Comparison of ENCODE assay signal across 22 mouse cellular contexts in the genomic region with DNA sequence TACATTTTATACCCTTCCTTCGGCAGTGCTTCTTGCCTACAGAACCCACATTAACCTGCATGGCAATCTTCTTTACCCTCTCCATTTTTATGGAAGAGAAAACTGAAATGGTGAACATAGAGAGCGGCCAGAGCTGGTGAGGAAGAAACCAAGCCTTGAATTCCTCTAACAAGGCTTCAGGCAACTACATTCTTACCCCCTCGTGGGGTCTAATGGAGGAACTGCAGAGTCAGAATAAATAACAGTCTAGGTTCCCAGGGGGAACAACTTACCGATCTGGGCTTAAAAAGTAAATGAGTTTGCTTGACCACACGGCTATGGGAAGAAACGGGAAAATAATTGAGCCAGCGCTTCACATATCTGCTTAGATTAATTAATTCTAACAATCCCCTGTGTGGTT.
DNase-seq lines count a peak whose midpoint lies in the region; ATAC-seq and TF ChIP-seq lines count a peak whose summit lies in the region.
"Had no signal": no experiment of that assay in that cellular context is flagged by ENCODE, and none has a peak within 500 bp of the region (broad histone marks: within the 10 kb centered on the region; RNA-seq: fewer than 3 reads in every experiment).

No protein-coding gene starts in this region.

- peak in 1 of 2 experiments; percentile 0 for DNase-seq in left cerebral cortex, adult 2 months (ENCODE audit: extremely low spot score in 1 of 2, low spot score in 2 of 2)
- DNase-seq in left cerebral cortex, postnatal 36 days (ENCODE audit: low spot score in 2 of 2): no peak
- DNase-seq in thymus, postnatal 14 days: peak; percentile 17
- no peak for DNase-seq in thymus, postnatal 25 days
- DNase-seq in stomach, postnatal 0 days (ENCODE audit: low spot score): no peak
- DNase-seq in T-cell, adult 2 months (ENCODE audit: low spot score): no peak
- no peak for DNase-seq in right cerebral cortex, adult 18-20 months
- DNase-seq: cerebellum, postnatal 14 days; gastrocnemius, postnatal 36 days; kidney, adult 18-20 months; kidney, postnatal 36 days; left cerebral cortex, postnatal 4 days; right cerebral cortex, postnatal 25 days; thymus, postnatal 36 days had no signal

- TF ChIP-seq CTCF in left cerebral cortex, adult 2 months (IDR thresholded peaks at IDR 0.05): no peak; the same call in 1 of the 2 replicates
- peak; percentile 50 for TF ChIP-seq CTCF in stomach, postnatal 0 days (IDR thresholded peaks at IDR 0.05; ENCODE audit: low read depth)

- no peak for TF ChIP-seq EP300 in stomach, postnatal 0 days (optimal IDR thresholded peaks at IDR 0.05)

- no peaks in the 10 kb centered on the region for H3K9me3 ChIP-seq in liver, embryonic 15.5 days (replicated peaks)
- H3K9me3 ChIP-seq in stomach, postnatal 0 days (ENCODE audit: control insufficient read depth, low read length): no peaks in the 10 kb centered on the region
- H3K9me3 ChIP-seq: embryonic facial prominence, embryonic 13.5 days; forebrain, embryonic 12.5 days; heart, embryonic 15.5 days; hindbrain, embryonic 13.5 days; lung, embryonic 15.5 days had no signal

- peak overlapping the region; percentile 12; the same call in 1 of the 2 replicates for H3K27ac ChIP-seq in left cerebral cortex, adult 2 months
- H3K27ac ChIP-seq in liver, embryonic 15.5 days (replicated peaks): peak overlapping the region; percentile 71
- no peak overlapping the region for H3K27ac ChIP-seq in stomach, postnatal 0 days (replicated peaks)
- H3K27ac ChIP-seq: embryonic facial prominence, embryonic 13.5 days; forebrain, embryonic 12.5 days; heart, embryonic 15.5 days; hindbrain, embryonic 13.5 days; lung, embryonic 15.5 days had no signal

- WGBS in liver, embryonic 15.5 days (ENCODE audit: insufficient replicate concordance): 35% methylated on average over 7 of the region's 7 CpGs
- 69% methylated on average over 7 of the region's 7 CpGs for WGBS in stomach, postnatal 0 days

- peak; percentile 59 for ATAC-seq in liver, embryonic 15.5 days (ENCODE audit: insufficient read depth)
- ATAC-seq in stomach, postnatal 0 days (ENCODE audit: low FRiP score, low TSS enrichment): no peak
- ATAC-seq: activated CD4-positive, CD25-positive, alpha-beta regulatory T cell, adult 4 months had no signal

- no peak overlapping the region for H3K4me3 ChIP-seq in left cerebral cortex, adult 2 months
- no peak overlapping the region for H3K4me3 ChIP-seq in liver, embryonic 15.5 days (replicated peaks)
- H3K4me3 ChIP-seq in stomach, postnatal 0 days (ENCODE audit: low read depth, low read length): no peak overlapping the region
- H3K4me3 ChIP-seq: embryonic facial prominence, embryonic 13.5 days; forebrain, embryonic 12.5 days; heart, embryonic 15.5 days; hindbrain, embryonic 13.5 days; lung, embryonic 15.5 days had no signal

- peaks cover 37% of the 10 kb centered on the region for H3K4me1 ChIP-seq in liver, embryonic 15.5 days (replicated peaks)
- no peaks in the 10 kb centered on the region for H3K4me1 ChIP-seq in stomach, postnatal 0 days (replicated peaks; ENCODE audit: control insufficient read depth, insufficient read depth)
- H3K4me1 ChIP-seq: forebrain, embryonic 12.5 days; hindbrain, embryonic 13.5 days; lung, embryonic 15.5 days had no signal

- intact Hi-C loops in left cerebral cortex, adult 2 months (cut with DNase I): loop anchor here (2.0 kb wide), 1 partner anchor 31 kb away; no protein-coding TSS in a partner anchor
- intact Hi-C loops in left cerebral cortex, postnatal 36 days (cut with DNase I): loop anchor here (5.0 kb wide), 1 partner anchor 37 kb away; no protein-coding TSS in a partner anchor

- H3K27me3 ChIP-seq in liver, embryonic 15.5 days: no peaks in the 10 kb centered on the region
- H3K27me3 ChIP-seq in stomach, postnatal 0 days (ENCODE audit: control insufficient read depth, insufficient read depth, low read length): no peaks in the 10 kb centered on the region
- H3K27me3 ChIP-seq: embryonic facial prominence, embryonic 13.5 days; forebrain, embryonic 12.5 days; heart, embryonic 15.5 days; hindbrain, embryonic 13.5 days; lung, embryonic 15.5 days had no signal

- H3K4me2 ChIP-seq in liver, embryonic 15.5 days: peak overlapping the region; percentile 52
- no peak overlapping the region for H3K4me2 ChIP-seq in stomach, postnatal 0 days (replicated peaks; ENCODE audit: low read depth)
- H3K4me2 ChIP-seq: embryonic facial prominence, embryonic 13.5 days; forebrain, embryonic 12.5 days; heart, embryonic 15.5 days; hindbrain, embryonic 13.5 days; lung, embryonic 15.5 days; midbrain, embryonic 11.5 days had no signal

- H3K36me3 ChIP-seq in liver, embryonic 15.5 days (replicated peaks): no peaks in the 10 kb centered on the region
- H3K36me3 ChIP-seq in stomach, postnatal 0 days (ENCODE audit: control insufficient read depth, insufficient read depth, low read length): no peaks in the 10 kb centered on the region
- H3K36me3 ChIP-seq: embryonic facial prominence, embryonic 13.5 days; forebrain, embryonic 12.5 days; heart, embryonic 15.5 days; hindbrain, embryonic 13.5 days; lung, embryonic 15.5 days had no signal

- H3K9ac ChIP-seq in liver, embryonic 15.5 days: no peak overlapping the region
- H3K9ac ChIP-seq in stomach, postnatal 0 days (ENCODE audit: low read length): no peak overlapping the region
- H3K9ac ChIP-seq: embryonic facial prominence, embryonic 13.5 days; forebrain, embryonic 12.5 days; heart, embryonic 15.5 days; hindbrain, embryonic 13.5 days; lung, embryonic 15.5 days had no signal
